Mouse (Mus musculus) limb, embryonic 14.5 days (tissue): Measurements from ENCODE around the gene Psmd2. TPM values are rescaled to one million over a fixed set of nuclear protein-coding genes. Genes with fewer than 3 reads are reported as not detected.
A peak's percentile ranks its signal among the peaks of the same experiment; 100 is the strongest.

Experiments used
- ATAC-seq: fragments of 200-750 bp; cut with Nextera tagmentation; 2 replicates; pipeline ENCODE4 v1.8.0; 2017; ENCODE audit warnings: low read depth, moderate number of reproducible peaks, moderate TSS enrichment; ENCODE audit not compliant: low FRiP score
- DNase-seq: peaks from one replicate; pipeline ENCODE4 v3.0.0-alpha.2; 2015; ENCODE audit warnings: low spot score
- H3K27ac ChIP-seq: fragments of 300-500 bp; sonication (generic); replicated peaks from 2 replicates; pipeline ENCODE4 v1.5.1; 2014; ENCODE audit warnings: low read depth, mild to moderate bottlenecking, low read length, moderate library complexity, mixed read lengths
- H3K27me3 ChIP-seq: fragments of 300-500 bp; sonication (generic); 2 replicates; pipeline ENCODE4 v1.6.1; 2014; ENCODE audit warnings: low read length, mixed read lengths; ENCODE audit not compliant: control insufficient read depth, insufficient read depth
- H3K36me3 ChIP-seq: fragments of 300-500 bp; sonication (generic); 2 replicates; pipeline ENCODE4 v1.6.1; 2014; ENCODE audit warnings: mild to moderate bottlenecking, low read length, moderate library complexity, mixed read lengths; ENCODE audit not compliant: control insufficient read depth, insufficient read depth
- H3K4me1 ChIP-seq: fragments of 300-500 bp; sonication (generic); 2 replicates; pipeline ENCODE4 v1.6.1; 2014; ENCODE audit warnings: antibody characterized with exemption, low read length, mixed read lengths; ENCODE audit not compliant: control insufficient read depth, insufficient read depth
- H3K4me2 ChIP-seq: fragments of 300-500 bp; sonication (generic); replicated peaks from 2 replicates; pipeline ENCODE4 v1.6.1; 2014; ENCODE audit warnings: low read depth, mild to moderate bottlenecking, low read length, moderate library complexity; ENCODE audit not compliant: severe bottlenecking
- H3K4me3 ChIP-seq: fragments of 300-500 bp; sonication (generic); replicated peaks from 2 replicates; pipeline ENCODE4 v1.5.1; 2014; ENCODE audit warnings: low read length
- H3K9ac ChIP-seq: fragments of 300-500 bp; sonication (generic); 2 replicates; pipeline ENCODE4 v1.6.1; 2014; ENCODE audit warnings: mild to moderate bottlenecking, low read depth, low read length, moderate library complexity; ENCODE audit not compliant: severe bottlenecking
- H3K9me3 ChIP-seq: fragments of 300-500 bp; sonication (generic); 2 replicates; pipeline ENCODE4 v1.6.1; 2016; ENCODE audit warnings: low read length; ENCODE audit not compliant: control insufficient read depth
- POLR2A ChIP-seq: fragments of 200-500 bp; IDR thresholded peaks from 2 replicates; pipeline ENCODE4 v1.8.0; 2012; ENCODE audit warnings: inconsistent platforms, mild to moderate bottlenecking, moderate library complexity, borderline replicate concordance; ENCODE audit not compliant: insufficient read depth, insufficient read length; ENCODE audit errors: extremely low read depth
- whole genome bisulfite sequencing: fragments of 180-500 bp; shearing (Covaris S2); extraction: QIAGEN DNeasy Blood & Tissue Kit; methylation state at CpG from one replicate; pipeline ENCODE4 v1.1.7; 2014; 5-methylcytosine and 5-hydroxymethylcytosine counted together
- polyA plus RNA-seq, 2 experiments: library from polyadenylated mRNA; depleted of rRNA in 1 of 2; stranded (reverse) in 1 of 2; unstranded in 1 of 2; fragments of >200 nt; fragmentation: Nextera tagmentation in 1 of 2; extraction: Ambion mirVana in 1 of 2; gene quantifications; 2 replicates each; pipeline versions ENCODE4 v1.2.1 to v1.2.3; 2012 to 2014

Gene Psmd2
- polyA plus RNA-seq, 2 experiments = 180 to 270 TPM

DNA sequence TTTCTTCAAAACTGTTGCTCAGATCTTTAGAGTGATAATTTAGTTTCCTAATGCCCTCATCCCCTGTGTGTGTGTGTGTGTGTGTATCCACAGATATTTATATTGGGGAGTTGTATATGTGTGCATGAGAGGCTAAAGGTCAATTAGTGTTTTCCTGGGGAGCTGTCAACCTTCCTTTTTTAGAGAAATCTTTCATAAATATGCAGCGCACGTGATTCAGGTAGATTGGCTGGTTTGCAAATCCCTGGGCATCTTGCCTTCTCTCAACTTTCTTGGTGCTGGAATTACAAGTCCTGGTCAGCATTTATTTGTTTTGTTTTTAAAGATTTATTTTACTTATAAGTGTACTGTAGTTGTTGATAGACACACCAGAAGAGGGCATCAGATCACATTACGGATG is 18.8 kb downstream of the Psmd2 start:
- H3K9ac ChIP-seq = no peak overlapping the region
- H3K36me3 ChIP-seq = peaks cover 12% of the 10 kb centered on the region
- 89% methylated on average over 3 of the region's 3 CpGs for WGBS
- TF ChIP-seq POLR2A = no peak
- H3K9me3 ChIP-seq = no peaks in the 10 kb centered on the region
- H3K4me3 ChIP-seq = no peak overlapping the region
- DNase-seq (no peak), ATAC-seq (no peak)
- H3K4me2 ChIP-seq = no peak overlapping the region
- no peaks in the 10 kb centered on the region for H3K27me3 ChIP-seq
- H3K4me1 ChIP-seq = peaks cover 14% of the 10 kb centered on the region
- no peak overlapping the region for H3K27ac ChIP-seq

DNA sequence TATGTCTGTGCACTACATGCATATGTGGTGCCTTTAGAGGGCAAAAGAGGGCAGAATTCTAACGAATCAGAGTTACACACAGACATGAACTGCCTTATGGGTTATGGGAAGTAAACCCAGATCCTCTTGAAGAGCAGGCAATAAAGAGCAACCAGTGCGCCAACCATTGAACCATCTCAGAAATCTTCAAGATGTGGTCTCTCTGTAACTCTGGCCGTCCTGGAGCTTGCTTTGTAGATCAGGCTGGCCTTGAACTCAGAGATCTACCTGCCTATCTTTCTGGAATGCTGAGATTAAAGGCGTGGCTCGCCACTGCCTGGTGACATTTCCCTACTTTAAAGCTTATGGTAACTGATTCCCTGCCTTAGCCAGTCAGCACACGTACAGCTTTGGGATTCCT is 20.4 kb downstream of the Psmd2 start:
- Histone ChIP-seq H3K9me3 (no peaks in the 10 kb centered on the region), H3K27ac (no peak overlapping the region), H3K4me2 (peak overlapping the region; percentile 83; the same call in 1 of the 2 replicates), H3K36me3 (peaks cover 28% of the 10 kb centered on the region), H3K4me1 (peaks cover 17% of the 10 kb centered on the region), H3K4me3 (peak overlapping the region; percentile 96; the same call in 1 of the 2 replicates), H3K9ac (no peak overlapping the region), H3K27me3 (no peaks in the 10 kb centered on the region)
- 19% methylated on average over 6 of the region's 6 CpGs for WGBS
- ATAC-seq = no peak
- DNase-seq = no peak
- TF ChIP-seq POLR2A = no peak

DNA sequence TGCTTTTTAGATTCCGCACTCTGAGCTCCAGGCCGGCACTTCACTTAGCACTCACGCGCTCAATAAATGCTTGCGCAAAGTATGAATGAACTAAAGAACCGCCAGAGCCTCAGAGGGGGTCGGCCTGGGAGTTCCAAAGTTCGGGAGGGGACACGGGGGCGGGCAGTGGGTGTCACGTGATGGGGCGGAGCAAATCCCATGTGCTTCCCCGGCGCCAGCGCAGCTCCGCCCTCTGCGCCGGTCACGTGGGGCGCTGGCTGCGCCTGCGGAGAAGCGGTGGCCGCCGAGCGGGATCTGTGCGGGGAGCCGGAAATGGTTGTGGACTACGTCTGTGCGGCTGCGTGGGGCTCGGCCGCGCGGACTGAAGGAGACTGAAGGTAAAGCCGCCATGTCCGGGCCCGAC is 21.0 kb downstream of the Psmd2 start:
- Histone ChIP-seq H3K9me3 (no peaks in the 10 kb centered on the region), H3K4me2 (peak overlapping the region; percentile 83), H3K4me3 (peak overlapping the region; percentile 96), H3K36me3 (peaks cover 34% of the 10 kb centered on the region), H3K9ac (peak overlapping the region; percentile 95), H3K4me1 (peaks cover 17% of the 10 kb centered on the region), H3K27me3 (no peaks in the 10 kb centered on the region), H3K27ac (peak overlapping the region; percentile 95)
- ATAC-seq (peak; percentile 97), DNase-seq (peak; percentile 95)
- under 1% methylated on average over 23 of the region's 38 CpGs for WGBS
- TF ChIP-seq POLR2A = 0 out of 2 replicates have a peak, but pooled peaks have one; percentile 25

DNA sequence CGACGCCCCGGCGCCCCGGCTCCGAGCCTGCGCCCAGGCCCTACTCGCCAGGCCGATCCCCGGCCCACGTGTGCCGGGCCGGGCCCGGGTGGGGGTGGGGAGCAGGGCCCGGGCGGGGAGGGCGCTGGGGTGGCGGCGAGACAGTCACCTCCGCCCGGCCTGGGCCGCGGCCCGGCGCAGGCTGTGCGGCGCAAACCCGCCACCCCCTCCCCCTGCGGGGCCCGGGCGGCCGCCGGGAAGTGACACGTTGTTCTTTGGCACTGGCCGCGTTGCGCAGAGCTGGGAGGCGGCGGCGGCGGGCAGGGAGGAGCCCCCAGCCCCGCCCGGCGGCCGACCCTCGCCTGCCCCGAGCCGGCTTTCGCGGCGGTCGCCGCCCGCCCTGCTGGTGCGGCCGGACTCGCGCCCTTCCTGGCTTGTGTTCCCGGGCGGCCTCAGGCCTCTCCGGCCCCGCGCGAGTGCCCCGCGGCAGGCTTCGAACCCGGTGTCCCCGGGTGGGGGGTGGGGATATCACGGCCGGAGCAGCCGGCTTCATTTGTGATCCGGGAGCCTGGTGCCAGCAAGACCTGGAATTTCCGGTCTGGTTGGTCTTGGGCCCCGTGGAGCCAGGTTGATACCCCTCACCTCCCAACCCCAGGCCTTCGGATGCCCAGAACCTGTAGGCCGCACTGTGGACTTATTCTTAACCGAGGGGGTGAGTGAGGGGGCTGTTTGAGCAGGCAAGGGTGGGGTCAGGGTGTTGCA is 21.7 kb downstream of the Psmd2 start:
- TF ChIP-seq POLR2A = no peak
- Histone ChIP-seq H3K27me3 (no peaks in the 10 kb centered on the region), H3K4me1 (peaks cover 17% of the 10 kb centered on the region), H3K4me3 (peak overlapping the region; percentile 96), H3K36me3 (peaks cover 40% of the 10 kb centered on the region), H3K9me3 (no peaks in the 10 kb centered on the region), H3K9ac (peak overlapping the region; percentile 95), H3K27ac (peak overlapping the region; percentile 95), H3K4me2 (peak overlapping the region; percentile 83)
- WGBS = 0% methylated on average over 25 of the region's 78 CpGs
- ATAC-seq = peak; percentile 75
- DNase-seq = peak; percentile 23

DNA sequence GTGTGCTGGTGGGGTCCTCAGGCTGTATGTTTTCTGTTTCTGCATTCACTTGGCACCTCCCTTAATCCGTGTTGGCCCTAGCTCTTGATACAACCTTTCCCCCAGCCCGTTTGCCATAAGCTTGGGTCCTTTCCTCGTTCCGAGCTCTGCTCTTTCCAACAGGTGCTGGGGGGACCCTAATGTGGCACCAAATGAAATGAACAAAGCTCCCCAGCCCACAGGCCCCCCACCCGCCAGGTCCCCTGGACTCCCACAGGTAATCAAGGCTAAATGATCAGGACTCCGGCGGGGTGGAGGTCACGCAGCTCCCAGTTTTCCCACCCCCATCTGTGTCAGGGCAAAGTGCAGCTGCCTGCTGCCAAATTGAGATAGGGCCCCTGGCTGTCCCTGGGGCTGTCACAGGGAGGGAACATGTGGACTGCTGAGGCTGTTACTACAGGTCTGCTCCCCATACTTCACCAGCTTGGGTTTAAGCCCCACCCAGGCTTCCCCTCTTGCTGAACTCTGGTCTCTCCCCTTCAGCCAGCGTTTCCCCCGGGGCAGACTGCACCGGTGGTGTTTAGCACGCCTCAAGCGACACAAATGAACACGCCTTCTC is 22.4 kb downstream of the Psmd2 start:
- Histone ChIP-seq H3K4me1 (peaks cover 17% of the 10 kb centered on the region), H3K9ac (peak overlapping the region; percentile 95), H3K27me3 (no peaks in the 10 kb centered on the region), H3K9me3 (no peaks in the 10 kb centered on the region), H3K4me2 (peak overlapping the region; percentile 83), H3K4me3 (peak overlapping the region; percentile 96), H3K36me3 (peaks cover 47% of the 10 kb centered on the region), H3K27ac (peak overlapping the region; percentile 95)
- no peak for TF ChIP-seq POLR2A
- no peak for DNase-seq
- WGBS = 4% methylated on average over 14 of the region's 14 CpGs
- ATAC-seq = no peak
